ENCODE assay signal across 26 mouse cellular contexts in genomic region chr14:55697226-55697625, GRCm38 (mm10). TPM values are rescaled to one million over a fixed set of nuclear protein-coding genes. Genes with fewer than 3 reads are reported as not detected.
A peak's percentile ranks its signal among the peaks of the same experiment; 100 is the strongest.
DNase-seq lines count a peak whose midpoint lies in the region; ATAC-seq and TF ChIP-seq lines count a peak whose summit lies in the region.
"Had no signal": no experiment of that assay in that cellular context is flagged by ENCODE, and none has a peak within 500 bp of the region (broad histone marks: within the 10 kb centered on the region; RNA-seq: fewer than 3 reads in every experiment).

No protein-coding gene starts in this region.

- H3K27ac ChIP-seq in gastrocnemius, adult 2 months: no peak overlapping the region
- no peak overlapping the region for H3K27ac ChIP-seq in kidney, embryonic 14.5 days (ENCODE audit: low read depth, low read length)
- no peak overlapping the region for H3K27ac ChIP-seq in intestine, postnatal 0 days (ENCODE audit: low read depth, low read length)
- H3K27ac ChIP-seq: embryonic facial prominence, embryonic 12.5 days; forebrain, embryonic 13.5 days; heart, embryonic 10.5 days; hindbrain, embryonic 13.5 days; limb, embryonic 13.5 days had no signal

- WGBS in kidney, embryonic 14.5 days: 82% methylated on average over 4 of the region's 4 CpGs
- WGBS in intestine, postnatal 0 days: 77% methylated on average over 4 of the region's 4 CpGs

- no peaks in the 10 kb centered on the region for H3K36me3 ChIP-seq in megakaryocyte, embryonic 14.5 days (replicated peaks; ENCODE audit: low read length)
- no peaks in the 10 kb centered on the region for H3K36me3 ChIP-seq in kidney, embryonic 14.5 days (ENCODE audit: control insufficient read depth, insufficient read depth, low read length)
- no peaks in the 10 kb centered on the region for H3K36me3 ChIP-seq in intestine, postnatal 0 days (ENCODE audit: control insufficient read depth, insufficient read depth)
- H3K36me3 ChIP-seq: embryonic facial prominence, embryonic 12.5 days; heart, embryonic 10.5 days; hindbrain, embryonic 13.5 days; limb, embryonic 13.5 days had no signal

- no peak overlapping the region for H3K4me2 ChIP-seq in kidney, embryonic 14.5 days (replicated peaks; ENCODE audit: low read depth, low read length)
- H3K4me2 ChIP-seq in intestine, postnatal 0 days (replicated peaks; ENCODE audit: low read depth): no peak overlapping the region
- H3K4me2 ChIP-seq: embryonic facial prominence, embryonic 12.5 days; forebrain, embryonic 13.5 days; hindbrain, embryonic 13.5 days; limb, embryonic 13.5 days had no signal

- H3K27me3 ChIP-seq in megakaryocyte, embryonic 14.5 days (replicated peaks): peaks cover 12% of the 10 kb centered on the region
- no peaks in the 10 kb centered on the region for H3K27me3 ChIP-seq in kidney, embryonic 14.5 days (ENCODE audit: control insufficient read depth, insufficient read depth, low read length)
- H3K27me3 ChIP-seq in intestine, postnatal 0 days (replicated peaks; ENCODE audit: control insufficient read depth, insufficient read depth, low read length): no peaks in the 10 kb centered on the region
- H3K27me3 ChIP-seq: forebrain, embryonic 13.5 days; limb, embryonic 13.5 days had no signal

- intact Hi-C loops in gastrocnemius, adult 2 months (cut with DNase I): no loop called here

- ATAC-seq in kidney, embryonic 14.5 days (ENCODE audit: low FRiP score, low TSS enrichment): no peak
- no peak for ATAC-seq in intestine, postnatal 0 days
- ATAC-seq: forebrain, embryonic 13.5 days; inflammation-experienced regulatory T-cells, adult 6 months had no signal

- peak overlapping the region; percentile 36; the same call in 1 of the 2 replicates for H3K4me3 ChIP-seq in gastrocnemius, adult 2 months
- peak overlapping the region; percentile 78 for H3K4me3 ChIP-seq in megakaryocyte, embryonic 14.5 days (replicated peaks)
- H3K4me3 ChIP-seq in kidney, embryonic 14.5 days (ENCODE audit: low read length): no peak overlapping the region
- no peak overlapping the region for H3K4me3 ChIP-seq in intestine, postnatal 0 days (ENCODE audit: low read depth, low read length)
- H3K4me3 ChIP-seq: embryonic facial prominence, embryonic 12.5 days; erythroblast, embryonic 14.5 days; forebrain, embryonic 13.5 days; heart, embryonic 10.5 days; hindbrain, embryonic 13.5 days; limb, embryonic 13.5 days; myocyte had no signal

- no peak for DNase-seq in gastrocnemius, adult 2 months
- no peak for DNase-seq in gastrocnemius, postnatal 10 days
- DNase-seq in spleen, postnatal 36 days (ENCODE audit: low spot score in 2 of 2): peak; percentile 22 to 23
- no peak for DNase-seq in spleen, adult 12 weeks (ENCODE audit: low spot score)
- DNase-seq in layer of hippocampus, postnatal 36 days: no peak
- DNase-seq: adrenal gland, adult 8-10 months; cerebellum, adult 9-11 months; gastrocnemius, postnatal 14 days; heart, postnatal 10 days; kidney, adult 9 months; kidney, postnatal 36 days; lung, adult 2 months; lung, postnatal 4 days; midbrain, embryonic 14.5 days; thymus, postnatal 14 days had no signal

- H3K9ac ChIP-seq in kidney, embryonic 14.5 days (ENCODE audit: low read depth, low read length): no peak overlapping the region
- H3K9ac ChIP-seq in intestine, postnatal 0 days (ENCODE audit: low read depth, low read length): no peak overlapping the region
- H3K9ac ChIP-seq: embryonic facial prominence, embryonic 12.5 days; forebrain, embryonic 13.5 days; hindbrain, embryonic 13.5 days; limb, embryonic 13.5 days had no signal

- H3K9me3 ChIP-seq in megakaryocyte, embryonic 14.5 days: peaks cover 23% of the 10 kb centered on the region
- H3K9me3 ChIP-seq in kidney, embryonic 14.5 days (ENCODE audit: control insufficient read depth, low read length): no peaks in the 10 kb centered on the region
- H3K9me3 ChIP-seq in intestine, postnatal 0 days (ENCODE audit: control insufficient read depth): no peaks in the 10 kb centered on the region
- H3K9me3 ChIP-seq: embryonic facial prominence, embryonic 12.5 days; forebrain, embryonic 13.5 days; heart, embryonic 10.5 days; hindbrain, embryonic 13.5 days; limb, embryonic 13.5 days had no signal

- H3K4me1 ChIP-seq in megakaryocyte, embryonic 14.5 days: peaks cover 21% of the 10 kb centered on the region
- H3K4me1 ChIP-seq in kidney, embryonic 14.5 days (ENCODE audit: control insufficient read depth, insufficient read depth, low read length): 0 out of 2 replicates have a peak, but pooled peaks cover 4% of the 10 kb centered on the region
- no peaks in the 10 kb centered on the region for H3K4me1 ChIP-seq in intestine, postnatal 0 days (replicated peaks; ENCODE audit: control insufficient read depth, insufficient read depth, low read length)
- H3K4me1 ChIP-seq: embryonic facial prominence, embryonic 12.5 days; forebrain, embryonic 13.5 days; heart, embryonic 10.5 days; hindbrain, embryonic 13.5 days; limb, embryonic 13.5 days had no signal

- TF ChIP-seq CTCF in gastrocnemius, adult 2 months (IDR thresholded peaks at IDR 0.05): no peak
- TF ChIP-seq CTCF in intestine, postnatal 0 days (IDR thresholded peaks at IDR 0.05; ENCODE audit: low read depth): no peak

RNA-seq across cellular contexts. Expression of gene Tinf2, which starts 15.6 kb away (rescaled TPM):
- 10 to 100 TPM; 10.4 to 13.1 TPM for total RNA-seq in gastrocnemius, adult 2 months (2021)
- 10 to 100 TPM; 11.7 to 14.9 TPM for total RNA-seq in gastrocnemius, postnatal 10 days (2021)
- 15.6 and 18.7 TPM in 2 replicates for polyA plus RNA-seq in megakaryocyte, embryonic 14.5 days (2012; ENCODE audit: insufficient read depth, low replicate concordance)
- polyA plus RNA-seq in kidney, embryonic 14.5 days (2014; fragmentation: Nextera tagmentation; extraction: Ambion mirVana): 40.3 and 50.1 TPM in 2 replicates
- 20.6 and 21.9 TPM in 2 replicates for polyA plus RNA-seq in intestine, postnatal 0 days (2015; fragmentation: Nextera tagmentation; extraction: Ambion mirVana)
- total RNA-seq in layer of hippocampus, postnatal 36 days (2021): 10 to 100 TPM; 13.0 to 13.4 TPM

RNA-seq across cellular contexts. Expression of gene Tgm1, which starts 16.5 kb away (rescaled TPM):
- total RNA-seq in gastrocnemius, adult 2 months (2021): under 1 TPM in 1 of 2 experiments, not detected in 1; 0.11 TPM
- under 1 TPM; 0.19 to 0.50 TPM for total RNA-seq in gastrocnemius, postnatal 10 days (2021)
- polyA plus RNA-seq in megakaryocyte, embryonic 14.5 days (2012; ENCODE audit: insufficient read depth, low replicate concordance): 1.1 and 2.7 TPM in 2 replicates
- polyA plus RNA-seq in kidney, embryonic 14.5 days (2014; fragmentation: Nextera tagmentation; extraction: Ambion mirVana): 0.67 and 1.2 TPM in 2 replicates
- polyA plus RNA-seq in intestine, postnatal 0 days (2015; fragmentation: Nextera tagmentation; extraction: Ambion mirVana): 1.1 and 1.3 TPM in 2 replicates
- total RNA-seq in layer of hippocampus, postnatal 36 days (2021): under 1 TPM in 1 of 2 experiments, not detected in 1; 0.28 TPM
- polyA plus RNA-seq: inflammation-experienced regulatory T-cells, adult 6 months had no signal

RNA-seq across cellular contexts. Expression of gene Rabggta, which starts 24.8 kb away (rescaled TPM):
- total RNA-seq in gastrocnemius, adult 2 months (2021): 10 to 100 TPM in 1 of 2 experiments, 1 to 10 TPM in 1; 9.8 to 10.6 TPM
- 10 to 100 TPM in 1 of 2 experiments, 1 to 10 TPM in 1; 9.4 to 10.2 TPM for total RNA-seq in gastrocnemius, postnatal 10 days (2021)
- 9.5 and 9.9 TPM in 2 replicates for polyA plus RNA-seq in megakaryocyte, embryonic 14.5 days (2012; ENCODE audit: insufficient read depth, low replicate concordance)
- polyA plus RNA-seq in kidney, embryonic 14.5 days (2014; fragmentation: Nextera tagmentation; extraction: Ambion mirVana): 27.8 and 29.3 TPM in 2 replicates
- 24.0 and 25.6 TPM in 2 replicates for polyA plus RNA-seq in intestine, postnatal 0 days (2015; fragmentation: Nextera tagmentation; extraction: Ambion mirVana)
- 10 to 100 TPM; 42.8 to 43.8 TPM for total RNA-seq in layer of hippocampus, postnatal 36 days (2021)

RNA-seq across cellular contexts. Expression of gene Nedd8, which starts 25.3 kb away (rescaled TPM):
- 100 to 1,000 TPM; 188 to 211 TPM for total RNA-seq in gastrocnemius, adult 2 months (2021)
- total RNA-seq in gastrocnemius, postnatal 10 days (2021): 100 to 1,000 TPM; 242 to 253 TPM
- polyA plus RNA-seq in megakaryocyte, embryonic 14.5 days (2012; ENCODE audit: insufficient read depth, low replicate concordance): 10.8 and 102 TPM in 2 replicates
- polyA plus RNA-seq in kidney, embryonic 14.5 days (2014; fragmentation: Nextera tagmentation; extraction: Ambion mirVana): 586 and 744 TPM in 2 replicates
- polyA plus RNA-seq in intestine, postnatal 0 days (2015; fragmentation: Nextera tagmentation; extraction: Ambion mirVana): 385 and 387 TPM in 2 replicates
- total RNA-seq in layer of hippocampus, postnatal 36 days (2021): 100 to 1,000 TPM; 328 to 337 TPM

RNA-seq across cellular contexts. Expression of gene Gmpr2, which starts 25.5 kb away (rescaled TPM):
- 1 to 10 TPM; 2.4 to 3.1 TPM for total RNA-seq in gastrocnemius, adult 2 months (2021)
- 1 to 10 TPM; 5.9 to 8.6 TPM for total RNA-seq in gastrocnemius, postnatal 10 days (2021)
- polyA plus RNA-seq in megakaryocyte, embryonic 14.5 days (2012; ENCODE audit: insufficient read depth, low replicate concordance): 12.5 and 39.5 TPM in 2 replicates
- 58.4 and 62.9 TPM in 2 replicates for polyA plus RNA-seq in kidney, embryonic 14.5 days (2014; fragmentation: Nextera tagmentation; extraction: Ambion mirVana)
- 21.3 and 24.4 TPM in 2 replicates for polyA plus RNA-seq in intestine, postnatal 0 days (2015; fragmentation: Nextera tagmentation; extraction: Ambion mirVana)
- total RNA-seq in layer of hippocampus, postnatal 36 days (2021): 10 to 100 TPM; 24.4 to 27.9 TPM

Comparison
In these comparisons a context has a peak if more than half of its experiments do, and no peak if none do; other contexts are left out.
1. DNase-seq: peak in spleen, postnatal 36 days (2 of 2); none in gastrocnemius, adult 2 months (single experiment), gastrocnemius, postnatal 10 days (single experiment), spleen, adult 12 weeks (single experiment) and layer of hippocampus, postnatal 36 days (0 of 2).
2. H3K4me3 ChIP-seq: peak in gastrocnemius, adult 2 months (single experiment) and megakaryocyte, embryonic 14.5 days (single experiment); none in kidney, embryonic 14.5 days (single experiment) and intestine, postnatal 0 days (single experiment).